Comparison of ENCODE assay signal across 18 mouse cellular contexts in genomic region chr8:48552306-48552705, GRCm38 (mm10).
DNase-seq lines count a peak whose midpoint lies in the region; ATAC-seq and TF ChIP-seq lines count a peak whose summit lies in the region.
"Had no signal": no experiment of that assay in that cellular context is flagged by ENCODE, and none has a peak within 500 bp of the region (broad histone marks: within the 10 kb centered on the region; RNA-seq: fewer than 3 reads in every experiment).

No protein-coding gene starts in this region.

- no peak for DNase-seq in midbrain, embryonic 14.5 days
- DNase-seq in midbrain, embryonic 11.5 days (ENCODE audit: low spot score, missing footprints): no peak
- DNase-seq in forebrain, embryonic 10.5 days (ENCODE audit: extremely low spot score, low spot score): peak; percentile 34
- no peak for DNase-seq in heart, postnatal 10 days
- DNase-seq: adrenal gland, adult 2 months; cerebellum, adult 18-20 months; heart, adult 18-20 months; heart, postnatal 14 days; kidney, postnatal 14 days; liver, embryonic 13.5 days; lung, postnatal 10 days; retina, postnatal 1 day had no signal

- H3K27ac ChIP-seq in midbrain, embryonic 14.5 days (replicated peaks; ENCODE audit: low read depth, low read length): no peak overlapping the region
- H3K27ac ChIP-seq in midbrain, embryonic 11.5 days (ENCODE audit: low read depth, low read length): no peak overlapping the region
- H3K27ac ChIP-seq in forebrain, embryonic 10.5 days: 0 out of 2 replicates have a peak overlapping the region, but pooled peaks have one; percentile 99
- no peak overlapping the region for H3K27ac ChIP-seq in hindbrain, embryonic 16.5 days (ENCODE audit: low read depth, low read length)
- H3K27ac ChIP-seq in intestine, postnatal 0 days (ENCODE audit: low read depth, low read length): no peak overlapping the region
- H3K27ac ChIP-seq in kidney, embryonic 14.5 days (ENCODE audit: low read depth, low read length): no peak overlapping the region
- H3K27ac ChIP-seq: liver, embryonic 13.5 days; neural tube, embryonic 12.5 days had no signal

- H3K4me1 ChIP-seq in midbrain, embryonic 14.5 days (ENCODE audit: control insufficient read depth, insufficient read depth, low read length): peaks cover 2% of the 10 kb centered on the region; the same call in 1 of the 2 replicates
- peaks cover 6% of the 10 kb centered on the region; the same call in 1 of the 2 replicates for H3K4me1 ChIP-seq in midbrain, embryonic 11.5 days (ENCODE audit: control insufficient read depth, insufficient read depth, low read length)
- H3K4me1 ChIP-seq in forebrain, embryonic 10.5 days: peaks cover 56% of the 10 kb centered on the region
- H3K4me1 ChIP-seq in hindbrain, embryonic 16.5 days (ENCODE audit: control insufficient read depth, insufficient read depth, low read depth, low read length): 0 out of 2 replicates have a peak, but pooled peaks cover 4% of the 10 kb centered on the region
- no peaks in the 10 kb centered on the region for H3K4me1 ChIP-seq in intestine, postnatal 0 days (replicated peaks; ENCODE audit: control insufficient read depth, insufficient read depth, low read length)
- H3K4me1 ChIP-seq in kidney, embryonic 14.5 days (ENCODE audit: control insufficient read depth, insufficient read depth, low read length): peaks cover 13% of the 10 kb centered on the region

- WGBS in midbrain, embryonic 14.5 days: 58% methylated on average over 2 of the region's 2 CpGs
- WGBS in midbrain, embryonic 11.5 days: 50% methylated on average over 2 of the region's 2 CpGs
- 10% methylated on average over 2 of the region's 2 CpGs for whole genome bisulfite sequencing in forebrain, embryonic 10.5 days
- 43% methylated on average over 2 of the region's 2 CpGs for WGBS in hindbrain, embryonic 16.5 days
- 58% methylated on average over 2 of the region's 2 CpGs for WGBS in intestine, postnatal 0 days
- 66% methylated on average over 2 of the region's 2 CpGs for WGBS in kidney, embryonic 14.5 days

- no peak overlapping the region; the same call in 1 of the 2 replicates for H3K4me3 ChIP-seq in midbrain, embryonic 14.5 days (replicated peaks; ENCODE audit: low read depth, low read length)
- no peak overlapping the region for H3K4me3 ChIP-seq in midbrain, embryonic 11.5 days (ENCODE audit: low read depth, low read length)
- peak overlapping the region; percentile 84 for H3K4me3 ChIP-seq in forebrain, embryonic 10.5 days
- no peak overlapping the region for H3K4me3 ChIP-seq in hindbrain, embryonic 16.5 days (ENCODE audit: low read length)
- H3K4me3 ChIP-seq in intestine, postnatal 0 days (ENCODE audit: low read depth, low read length): no peak overlapping the region
- no peak overlapping the region for H3K4me3 ChIP-seq in kidney, embryonic 14.5 days (ENCODE audit: low read length)
- H3K4me3 ChIP-seq: liver, embryonic 13.5 days; neural tube, embryonic 12.5 days had no signal

- no peaks in the 10 kb centered on the region for H3K27me3 ChIP-seq in midbrain, embryonic 14.5 days (ENCODE audit: control insufficient read depth, insufficient read depth, low read length)
- H3K27me3 ChIP-seq in midbrain, embryonic 11.5 days (ENCODE audit: control insufficient read depth, insufficient read depth, low read length): no peaks in the 10 kb centered on the region
- H3K27me3 ChIP-seq in forebrain, embryonic 10.5 days (ENCODE audit: poor library complexity, severe bottlenecking): no peaks in the 10 kb centered on the region
- H3K27me3 ChIP-seq in hindbrain, embryonic 16.5 days (replicated peaks; ENCODE audit: control insufficient read depth, insufficient read depth, low read length): no peaks in the 10 kb centered on the region
- H3K27me3 ChIP-seq in intestine, postnatal 0 days (replicated peaks; ENCODE audit: control insufficient read depth, insufficient read depth, low read length): 0 out of 2 replicates have a peak, but pooled peaks cover 3% of the 10 kb centered on the region
- no peaks in the 10 kb centered on the region for H3K27me3 ChIP-seq in kidney, embryonic 14.5 days (ENCODE audit: control insufficient read depth, insufficient read depth, low read length)
- H3K27me3 ChIP-seq: neural tube, embryonic 12.5 days had no signal

- H3K9me3 ChIP-seq in midbrain, embryonic 14.5 days (ENCODE audit: control insufficient read depth, low read length): no peaks in the 10 kb centered on the region
- no peaks in the 10 kb centered on the region for H3K9me3 ChIP-seq in midbrain, embryonic 11.5 days (ENCODE audit: control insufficient read depth, low read length)
- peaks cover 4% of the 10 kb centered on the region; the same call in 1 of the 2 replicates for H3K9me3 ChIP-seq in forebrain, embryonic 10.5 days
- no peaks in the 10 kb centered on the region for H3K9me3 ChIP-seq in hindbrain, embryonic 16.5 days (ENCODE audit: control insufficient read depth, low read length)
- H3K9me3 ChIP-seq in intestine, postnatal 0 days (ENCODE audit: control insufficient read depth): no peaks in the 10 kb centered on the region
- H3K9me3 ChIP-seq in kidney, embryonic 14.5 days (ENCODE audit: control insufficient read depth, low read length): no peaks in the 10 kb centered on the region
- H3K9me3 ChIP-seq: liver, embryonic 13.5 days; neural tube, embryonic 12.5 days had no signal

- H3K9ac ChIP-seq in midbrain, embryonic 14.5 days (replicated peaks; ENCODE audit: low read length): no peak overlapping the region
- no peak overlapping the region for H3K9ac ChIP-seq in midbrain, embryonic 11.5 days (ENCODE audit: low read length)
- H3K9ac ChIP-seq in hindbrain, embryonic 16.5 days (ENCODE audit: low read depth, low read length): no peak overlapping the region
- H3K9ac ChIP-seq in intestine, postnatal 0 days (ENCODE audit: low read depth, low read length): no peak overlapping the region
- H3K9ac ChIP-seq in kidney, embryonic 14.5 days (ENCODE audit: low read depth, low read length): no peak overlapping the region
- H3K9ac ChIP-seq: liver, embryonic 13.5 days; neural tube, embryonic 12.5 days had no signal

- TF ChIP-seq CTCF in intestine, postnatal 0 days (IDR thresholded peaks at IDR 0.05; ENCODE audit: low read depth): no peak

- intact Hi-C loops in heart, postnatal 10 days (cut with DNase I): loop anchor here (10.0 kb wide), 1 partner anchor 292 kb away; the partner anchor contains the start of gene Tenm3

- no peaks in the 10 kb centered on the region for H3K36me3 ChIP-seq in midbrain, embryonic 14.5 days (ENCODE audit: control insufficient read depth, insufficient read depth, low read length)
- H3K36me3 ChIP-seq in midbrain, embryonic 11.5 days (ENCODE audit: control insufficient read depth, insufficient read depth, low read length): no peaks in the 10 kb centered on the region
- peaks cover 24% of the 10 kb centered on the region for H3K36me3 ChIP-seq in forebrain, embryonic 10.5 days (replicated peaks)
- no peaks in the 10 kb centered on the region for H3K36me3 ChIP-seq in hindbrain, embryonic 16.5 days (ENCODE audit: control insufficient read depth, insufficient read depth, low read length)
- H3K36me3 ChIP-seq in intestine, postnatal 0 days (ENCODE audit: control insufficient read depth, insufficient read depth): no peaks in the 10 kb centered on the region
- H3K36me3 ChIP-seq in kidney, embryonic 14.5 days (ENCODE audit: control insufficient read depth, insufficient read depth, low read length): no peaks in the 10 kb centered on the region
- H3K36me3 ChIP-seq: G1E; liver, embryonic 13.5 days; neural tube, embryonic 12.5 days had no signal

- H3K4me2 ChIP-seq in midbrain, embryonic 14.5 days (ENCODE audit: low read length): peak overlapping the region; percentile 80
- H3K4me2 ChIP-seq in midbrain, embryonic 11.5 days: no peak overlapping the region
- peak overlapping the region; percentile 38; the same call in 1 of the 2 replicates for H3K4me2 ChIP-seq in hindbrain, embryonic 16.5 days (ENCODE audit: low read length)
- H3K4me2 ChIP-seq in intestine, postnatal 0 days (replicated peaks; ENCODE audit: low read depth): no peak overlapping the region
- H3K4me2 ChIP-seq in kidney, embryonic 14.5 days (replicated peaks; ENCODE audit: low read depth, low read length): no peak overlapping the region
- H3K4me2 ChIP-seq: liver, embryonic 13.5 days; neural tube, embryonic 12.5 days had no signal

- no peak for ATAC-seq in midbrain, embryonic 14.5 days (ENCODE audit: low FRiP score, low TSS enrichment)
- ATAC-seq in midbrain, embryonic 11.5 days (ENCODE audit: low FRiP score): no peak
- ATAC-seq in hindbrain, embryonic 16.5 days: no peak
- ATAC-seq in intestine, postnatal 0 days: no peak
- no peak for ATAC-seq in kidney, embryonic 14.5 days (ENCODE audit: low FRiP score, low TSS enrichment)
- ATAC-seq: intestine, embryonic 16.5 days had no signal

Comparison
In these comparisons a context has a peak if more than half of its experiments do, and no peak if none do; other contexts are left out.
1. H3K4me2 ChIP-seq: peak in midbrain, embryonic 14.5 days (single experiment) and hindbrain, embryonic 16.5 days (single experiment); none in midbrain, embryonic 11.5 days (single experiment), intestine, postnatal 0 days (single experiment) and kidney, embryonic 14.5 days (single experiment).